Mouse (Mus musculus): ENCODE measurements around the gene Cnnm4.
A peak's percentile ranks its signal among the peaks of the same experiment; 100 is the strongest.

The Cnnm4 gene

GRCm38 (mm10) chr1:36461829-36462228 lies 9.6 kb upstream of the Cnnm4 start:
- H3K36me3 ChIP-seq (ENCODE audit: insufficient read depth, low read length) = no peaks in the 10 kb centered on the region
- H3K4me3 ChIP-seq (replicated peaks; ENCODE audit: low read length) = no peak overlapping the region
- TF ChIP-seq POU5F1 (IDR thresholded peaks at IDR 0.05; ENCODE audit: borderline replicate concordance, low read length) = no peak
- no peak for TF ChIP-seq NANOG (IDR thresholded peaks at IDR 0.05; ENCODE audit: borderline replicate concordance, low read length)
- no peak for TF ChIP-seq CTCF (conservative IDR thresholded peaks at IDR 0.05; ENCODE audit: low read length)
- no peaks in the 10 kb centered on the region for H3K9me3 ChIP-seq (ENCODE audit: low read length)
- H3K4me1 ChIP-seq (replicated peaks; ENCODE audit: low read depth, low read length) = peaks cover 12% of the 10 kb centered on the region
- peaks cover 14% of the 10 kb centered on the region for H3K27me3 ChIP-seq (ENCODE audit: insufficient read depth, low read length)

- no peaks in the 10 kb centered on the region for H3K36me3 ChIP-seq (ENCODE audit: insufficient read depth, low read length)
- peaks cover 35% of the 10 kb centered on the region for H3K27me3 ChIP-seq (ENCODE audit: insufficient read depth, low read length)
- H3K4me3 ChIP-seq (replicated peaks; ENCODE audit: low read length) = no peak overlapping the region
- no peaks in the 10 kb centered on the region for H3K9me3 ChIP-seq (ENCODE audit: low read length)
- TF ChIP-seq CTCF (conservative IDR thresholded peaks at IDR 0.05; ENCODE audit: low read length) (no peak), POU5F1 (IDR thresholded peaks at IDR 0.05; ENCODE audit: borderline replicate concordance, low read length) (no peak), NANOG (IDR thresholded peaks at IDR 0.05; ENCODE audit: borderline replicate concordance, low read length) (no peak)
- peaks cover 24% of the 10 kb centered on the region for H3K4me1 ChIP-seq (replicated peaks; ENCODE audit: low read depth, low read length)
These were observed 5.7 kb upstream of the Cnnm4 start for GRCm38 (mm10) chr1:36465641-36466160.

GRCm38 (mm10) chr1:36467446-36467845 lies 4.0 kb upstream of the Cnnm4 start:
- TF ChIP-seq NANOG (IDR thresholded peaks at IDR 0.05; ENCODE audit: borderline replicate concordance, low read length) (no peak), POU5F1 (IDR thresholded peaks at IDR 0.05; ENCODE audit: borderline replicate concordance, low read length) (no peak), CTCF (conservative IDR thresholded peaks at IDR 0.05; ENCODE audit: low read length) (no peak)
- H3K4me1 ChIP-seq (replicated peaks; ENCODE audit: low read depth, low read length) = peaks cover 34% of the 10 kb centered on the region
- no peaks in the 10 kb centered on the region for H3K9me3 ChIP-seq (ENCODE audit: low read length)
- H3K27me3 ChIP-seq (ENCODE audit: insufficient read depth, low read length) = peaks cover 44% of the 10 kb centered on the region
- H3K4me3 ChIP-seq (replicated peaks; ENCODE audit: low read length) = no peak overlapping the region
- H3K36me3 ChIP-seq (ENCODE audit: insufficient read depth, low read length) = no peaks in the 10 kb centered on the region

DNA sequence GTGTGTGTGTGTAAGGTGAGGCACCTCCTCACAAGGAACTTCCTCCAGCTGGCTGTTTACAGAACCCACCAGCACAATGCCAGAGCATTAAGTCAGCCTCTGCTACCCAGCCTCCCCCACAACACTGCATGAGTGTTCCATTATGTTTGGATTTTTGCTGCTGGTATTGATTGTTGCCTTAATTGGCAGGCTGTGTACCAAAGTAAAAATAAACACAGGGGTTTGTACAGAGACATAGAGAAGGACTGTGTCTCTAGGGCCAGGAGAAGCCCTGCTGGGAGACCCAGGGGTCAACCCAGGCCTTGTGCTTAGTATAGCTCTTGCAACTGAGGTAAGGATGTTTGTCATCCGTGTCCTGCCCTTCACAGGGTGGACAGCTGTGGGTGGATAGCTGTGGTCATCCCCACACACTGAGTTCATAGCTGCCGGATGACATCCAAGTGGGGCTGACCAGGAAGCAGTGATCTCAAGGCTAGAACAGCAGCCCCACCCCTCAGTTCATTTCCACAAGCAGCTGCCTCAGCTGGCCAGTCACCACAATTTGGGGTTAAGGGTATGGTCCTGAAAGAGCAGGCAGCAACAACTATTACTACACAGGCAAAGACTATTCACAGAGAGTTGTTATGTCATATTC lies 1.5 kb upstream of the Cnnm4 start:
- Histone ChIP-seq H3K9me3 (ENCODE audit: low read length) (no peaks in the 10 kb centered on the region), H3K4me3 (replicated peaks; ENCODE audit: low read length) (no peak overlapping the region), H3K36me3 (ENCODE audit: insufficient read depth, low read length) (no peaks in the 10 kb centered on the region), H3K4me1 (replicated peaks; ENCODE audit: low read depth, low read length) (peaks cover 30% of the 10 kb centered on the region), H3K27me3 (ENCODE audit: insufficient read depth, low read length) (peaks cover 63% of the 10 kb centered on the region)
- TF ChIP-seq NANOG (IDR thresholded peaks at IDR 0.05; ENCODE audit: borderline replicate concordance, low read length) (no peak), POU5F1 (IDR thresholded peaks at IDR 0.05; ENCODE audit: borderline replicate concordance, low read length) (no peak), CTCF (conservative IDR thresholded peaks at IDR 0.05; ENCODE audit: low read length) (no peak)

GRCm38 (mm10) chr1:36472106-36472440 lies 653 bp downstream of the Cnnm4 start:
- H3K9me3 ChIP-seq (ENCODE audit: low read length) = no peaks in the 10 kb centered on the region
- H3K36me3 ChIP-seq (ENCODE audit: insufficient read depth, low read length) = no peaks in the 10 kb centered on the region
- H3K4me1 ChIP-seq (replicated peaks; ENCODE audit: low read depth, low read length) = peaks cover 29% of the 10 kb centered on the region
- H3K4me3 ChIP-seq (replicated peaks; ENCODE audit: low read length) = peak overlapping the region; percentile 84
- peaks cover 56% of the 10 kb centered on the region for H3K27me3 ChIP-seq (ENCODE audit: insufficient read depth, low read length)
- TF ChIP-seq NANOG (IDR thresholded peaks at IDR 0.05; ENCODE audit: borderline replicate concordance, low read length) (no peak), CTCF (conservative IDR thresholded peaks at IDR 0.05; ENCODE audit: low read length) (no peak), POU5F1 (IDR thresholded peaks at IDR 0.05; ENCODE audit: borderline replicate concordance, low read length) (no peak)

DNA sequence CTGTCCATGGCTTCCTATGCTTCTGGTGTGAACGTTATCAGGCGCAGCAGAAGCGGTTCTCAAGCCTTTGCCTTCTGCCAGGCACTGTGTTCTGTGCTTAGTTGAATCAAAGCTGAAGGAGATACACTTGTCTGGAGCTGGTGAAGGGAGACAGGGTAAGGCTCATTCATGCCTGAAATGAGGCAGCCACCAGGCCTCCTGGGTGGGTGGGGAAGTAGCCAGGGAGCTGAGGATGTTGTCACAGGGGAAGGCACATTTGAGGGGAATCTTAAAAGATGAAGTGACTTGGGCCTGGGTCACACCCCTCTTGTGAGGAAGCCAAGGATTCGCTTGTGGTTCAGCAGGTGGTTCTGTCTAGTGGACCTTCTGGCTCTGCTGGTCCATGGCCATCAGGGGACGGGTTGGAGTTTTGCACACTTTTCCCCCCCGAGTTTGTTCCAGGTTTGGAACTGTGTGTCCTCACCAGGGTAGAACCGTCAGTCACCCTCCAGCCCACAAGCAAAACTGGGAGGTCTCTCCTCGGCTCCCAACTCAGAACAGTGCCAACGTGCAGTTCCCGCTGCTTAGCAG lies 1.9 kb downstream of the Cnnm4 start:
- H3K9me3 ChIP-seq (ENCODE audit: low read length) = no peaks in the 10 kb centered on the region
- H3K27me3 ChIP-seq (ENCODE audit: insufficient read depth, low read length) = peaks cover 55% of the 10 kb centered on the region
- TF ChIP-seq POU5F1 (IDR thresholded peaks at IDR 0.05; ENCODE audit: borderline replicate concordance, low read length) = no peak
- TF ChIP-seq NANOG (IDR thresholded peaks at IDR 0.05; ENCODE audit: borderline replicate concordance, low read length) = no peak
- TF ChIP-seq CTCF (conservative IDR thresholded peaks at IDR 0.05; ENCODE audit: low read length) = no peak
- H3K4me3 ChIP-seq (replicated peaks; ENCODE audit: low read length) = no peak overlapping the region
- no peaks in the 10 kb centered on the region for H3K36me3 ChIP-seq (ENCODE audit: insufficient read depth, low read length)
- peaks cover 19% of the 10 kb centered on the region for H3K4me1 ChIP-seq (replicated peaks; ENCODE audit: low read depth, low read length)

DNA sequence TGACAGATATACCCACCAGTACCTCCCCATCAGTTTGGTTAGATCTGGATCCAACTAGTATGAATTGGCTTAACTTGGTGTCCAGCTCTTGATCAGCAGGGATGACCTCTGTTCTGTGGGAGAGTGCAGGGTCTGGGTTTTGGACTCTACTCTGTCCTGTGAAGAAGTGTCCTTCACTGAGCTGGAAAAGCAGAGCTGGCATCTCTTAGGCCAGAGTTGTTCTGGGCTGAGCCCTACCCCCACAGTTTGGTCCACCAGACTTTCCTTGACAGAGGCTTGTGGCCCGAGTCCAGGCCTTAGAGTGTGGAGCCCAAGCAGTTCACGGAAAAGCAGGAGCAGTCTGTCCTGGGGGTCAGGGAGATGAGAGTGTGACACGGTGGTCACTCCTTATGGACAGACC lies 3.2 kb downstream of the Cnnm4 start:
- Histone ChIP-seq H3K4me1 (replicated peaks; ENCODE audit: low read depth, low read length) (peaks cover 19% of the 10 kb centered on the region), H3K9me3 (ENCODE audit: low read length) (no peaks in the 10 kb centered on the region), H3K36me3 (ENCODE audit: insufficient read depth, low read length) (no peaks in the 10 kb centered on the region), H3K4me3 (replicated peaks; ENCODE audit: low read length) (no peak overlapping the region), H3K27me3 (ENCODE audit: insufficient read depth, low read length) (peaks cover 43% of the 10 kb centered on the region)
- no peak for TF ChIP-seq NANOG (IDR thresholded peaks at IDR 0.05; ENCODE audit: borderline replicate concordance, low read length)
- no peak for TF ChIP-seq POU5F1 (IDR thresholded peaks at IDR 0.05; ENCODE audit: borderline replicate concordance, low read length)
- no peak for TF ChIP-seq CTCF (conservative IDR thresholded peaks at IDR 0.05; ENCODE audit: low read length)

- TF ChIP-seq POU5F1 (IDR thresholded peaks at IDR 0.05; ENCODE audit: borderline replicate concordance, low read length) (no peak), CTCF (conservative IDR thresholded peaks at IDR 0.05; ENCODE audit: low read length) (no peak), NANOG (IDR thresholded peaks at IDR 0.05; ENCODE audit: borderline replicate concordance, low read length) (no peak)
- Histone ChIP-seq H3K27me3 (ENCODE audit: insufficient read depth, low read length) (peaks cover 35% of the 10 kb centered on the region), H3K4me3 (replicated peaks; ENCODE audit: low read length) (no peak overlapping the region), H3K9me3 (ENCODE audit: low read length) (no peaks in the 10 kb centered on the region), H3K4me1 (replicated peaks; ENCODE audit: low read depth, low read length) (peaks cover 12% of the 10 kb centered on the region), H3K36me3 (ENCODE audit: insufficient read depth, low read length) (no peaks in the 10 kb centered on the region)
These were observed 4.2 kb downstream of the Cnnm4 start for GRCm38 (mm10) chr1:36475480-36476110.

All from E14TG2a.4 (cell line).